Mouse (Mus musculus): ENCODE results near the gene Tada1.

DNA sequence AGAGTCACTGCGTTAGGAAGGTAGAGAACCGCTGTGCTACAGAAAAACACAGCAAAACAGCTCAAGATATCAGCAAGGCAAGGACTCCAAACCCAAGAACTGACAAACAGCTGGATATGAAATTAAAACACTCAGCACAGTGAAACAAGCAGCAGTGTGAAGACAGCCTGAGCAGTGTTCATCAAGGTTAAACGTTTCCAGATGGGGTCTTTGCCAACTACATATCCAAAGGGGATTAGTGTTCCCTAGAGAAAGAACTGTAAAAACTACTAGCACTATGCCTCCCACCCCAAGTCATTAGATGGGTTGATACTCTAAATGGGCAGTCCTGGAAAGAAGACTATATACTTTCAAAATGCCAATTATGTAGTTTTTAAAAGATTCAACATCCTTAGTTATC, 29.6 kb upstream of the Tada1 start:
- no peak for TF ChIP-seq CTCF (conservative IDR thresholded peaks at IDR 0.05; ENCODE audit: insufficient read depth, insufficient read length, low read depth, low read length)
- TF ChIP-seq POLR2A (IDR thresholded peaks at IDR 0.05; ENCODE audit: low read depth, low read length), result no peak

Data from kidney, adult 2 months (tissue).